Mouse (Mus musculus) kidney, postnatal 14 days (tissue): ENCODE results near the gene Eif3c.

Experiments used
- DNase-seq: peaks from one replicate; pipeline ENCODE4 v3.0.0; 2022; ENCODE audit warnings: mixed read lengths

Eif3c gene

GRCm38 (mm10) chr7:126566094-126566765 lies at the start of gene Eif3c:
TSS of gene Eif3c (minus strand) at chr7:126566411.
- peak; percentile 92 for DNase-seq

GRCm38 (mm10) chr7:126612736-126613135 lies 46.5 kb upstream of the Eif3c start:
- no peak for DNase-seq

GRCm38 (mm10) chr7:126607796-126608195 lies 41.6 kb upstream of the Eif3c start:
- DNase-seq: no peak

GRCm38 (mm10) chr7:126607064-126607463 lies 40.9 kb upstream of the Eif3c start:
- peak; percentile 51 for DNase-seq

DNA sequence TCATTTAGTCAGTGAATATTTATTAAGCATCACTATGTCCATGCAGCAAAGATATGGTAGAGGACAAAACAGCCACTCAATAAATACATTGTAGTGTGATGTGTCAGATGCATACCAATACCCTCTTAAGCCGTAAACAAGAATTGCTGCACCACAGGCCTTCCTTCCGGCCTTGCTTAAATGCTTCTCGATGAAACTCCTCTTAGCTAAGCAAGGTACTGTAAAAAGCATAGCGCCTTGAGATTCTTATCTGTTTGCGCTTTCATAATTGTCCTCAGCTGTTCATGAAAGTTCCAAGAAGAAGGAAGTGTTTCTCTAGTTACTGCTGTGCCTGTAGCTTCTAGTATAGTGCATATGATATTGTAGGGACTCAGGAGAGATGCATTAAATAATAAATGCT lies 40.4 kb upstream of the Eif3c start:
- no peak for DNase-seq

DNA sequence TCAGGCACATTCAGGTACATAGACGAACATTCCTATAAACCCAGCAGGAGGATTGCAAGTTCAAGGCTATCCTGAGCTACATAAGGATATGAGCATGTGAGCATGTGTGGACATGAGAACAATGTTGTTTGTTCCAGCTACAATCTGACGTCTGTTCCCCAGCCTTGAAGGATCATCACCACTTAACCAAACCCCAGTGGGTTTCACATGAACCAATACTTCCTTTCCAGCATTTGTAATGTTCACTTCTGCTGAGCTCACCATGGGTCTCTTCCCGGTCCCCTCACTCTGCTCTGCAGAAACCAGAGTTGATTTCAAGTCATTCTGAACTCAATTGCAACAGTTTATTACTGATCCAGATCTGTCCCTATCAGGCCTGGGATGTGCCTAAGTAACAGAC lies 36.4 kb upstream of the Eif3c start:
- no peak for DNase-seq

DNA sequence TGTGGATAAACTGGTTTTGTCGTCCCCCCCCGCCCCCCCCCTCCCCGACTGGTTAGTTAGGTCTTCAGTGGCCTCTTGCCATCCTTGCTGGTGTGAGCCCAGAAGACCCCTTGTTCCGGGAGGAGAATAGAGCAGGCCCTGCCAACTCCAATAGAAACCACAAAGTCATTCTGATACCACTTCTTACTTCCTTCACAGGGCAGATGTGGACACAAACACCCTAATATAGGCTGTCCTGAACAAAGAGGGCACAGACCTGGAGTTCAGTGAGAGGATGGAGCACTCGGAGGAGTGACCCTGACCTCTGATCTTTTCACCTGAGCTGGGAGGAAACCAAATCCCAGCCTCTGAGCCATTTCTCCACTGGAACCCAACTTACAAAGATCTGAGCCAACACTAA lies 35.7 kb upstream of the Eif3c start:
- DNase-seq: no peak

DNA sequence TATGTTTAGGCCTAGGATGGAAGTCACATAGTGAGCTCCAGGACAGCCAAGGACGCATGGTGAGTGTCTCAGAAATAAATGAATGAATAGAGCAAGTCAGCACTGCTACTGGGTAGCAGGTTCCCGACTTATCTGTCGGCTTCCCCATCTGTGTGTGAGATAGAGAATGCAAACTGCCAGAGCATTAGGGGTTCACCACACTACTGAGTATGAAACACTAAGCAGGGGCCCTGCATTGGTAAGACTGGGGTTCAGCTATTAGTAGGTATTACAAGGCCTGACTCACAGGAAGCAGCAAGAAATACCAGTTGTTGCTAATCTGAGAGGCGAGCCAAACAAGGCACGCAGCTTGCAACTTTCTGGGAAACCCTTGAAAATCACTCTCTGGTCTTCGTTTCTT lies 32.7 kb upstream of the Eif3c start:
- DNase-seq: no peak

GRCm38 (mm10) chr7:126596414-126596813 lies 30.2 kb upstream of the Eif3c start:
- no peak for DNase-seq

DNA sequence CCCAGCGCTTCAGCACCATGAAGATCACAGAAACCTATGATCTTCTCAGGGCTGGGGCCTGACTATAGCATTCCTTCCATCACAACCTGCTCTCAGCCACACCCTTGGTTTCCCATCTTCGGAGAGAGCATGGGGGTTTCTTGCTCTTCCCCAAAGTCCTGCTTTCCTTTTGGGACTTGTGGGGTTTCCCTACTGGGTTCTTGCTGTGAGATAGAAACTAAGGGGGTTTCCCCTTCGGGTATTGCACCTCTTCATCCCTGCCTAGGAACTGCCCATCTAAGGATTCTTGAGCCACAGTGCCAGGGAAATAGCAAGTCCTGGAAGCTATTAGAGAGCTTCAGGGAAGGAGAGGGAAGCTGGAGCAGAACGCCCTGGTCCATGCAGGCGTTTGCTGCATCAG lies 29.7 kb upstream of the Eif3c start:
- no peak for DNase-seq

GRCm38 (mm10) chr7:126594862-126595561 lies 28.8 kb upstream of the Eif3c start, which contains the start of gene Il27:
TSS of gene Il27 (minus strand) at chr7:126594941.
- DNase-seq: no peak

DNA sequence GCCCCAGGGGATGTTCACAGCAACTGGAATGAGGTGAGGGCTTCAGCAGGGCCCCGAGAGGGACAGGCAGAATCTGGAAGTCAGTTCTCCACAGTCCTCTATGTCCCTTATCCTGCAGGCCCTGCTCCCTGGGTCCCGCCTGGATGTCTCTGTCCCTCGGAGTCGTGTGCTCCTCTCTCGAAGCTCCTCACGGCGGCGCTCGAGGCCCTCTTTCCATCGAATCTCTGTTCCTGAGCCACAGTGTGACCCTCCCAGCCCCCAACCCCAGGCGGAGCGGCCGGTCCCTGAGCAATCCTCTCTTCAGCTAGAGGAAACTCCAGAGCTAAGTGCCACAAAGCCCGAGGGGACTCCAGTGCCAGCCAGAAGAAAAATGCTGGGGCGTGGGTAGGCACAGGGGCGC lies 21.6 kb upstream of the Eif3c start:
- DNase-seq: peak; percentile 70

- DNase-seq: peak; percentile 68
Observed at GRCm38 (mm10) chr7:126586839-126587238, 20.6 kb upstream of the Eif3c start.

DNA sequence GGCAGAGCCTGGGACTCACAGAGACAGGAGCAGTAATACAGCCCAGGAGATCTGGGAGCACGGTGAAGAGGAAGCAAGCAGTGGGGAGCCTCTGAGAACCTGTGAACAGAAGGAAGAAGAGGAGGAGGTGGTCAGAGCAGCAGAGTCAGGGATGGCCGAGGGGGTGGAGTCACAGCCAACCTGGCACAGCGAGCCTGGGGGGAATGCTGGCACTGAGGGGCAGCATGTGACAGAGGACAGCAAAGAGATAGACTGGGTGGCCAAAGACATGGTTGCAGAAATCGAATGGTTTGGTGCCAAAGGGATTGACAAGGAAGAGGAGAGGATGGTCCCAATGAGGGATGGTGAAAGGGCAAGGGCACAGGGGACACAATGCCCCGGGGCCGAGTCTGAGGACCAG lies 19.5 kb upstream of the Eif3c start, which contains the start of gene Cln3:
Gene Cln3, minus strand, starts transcription at position 101 of the 400 bp plus-strand sequence.
- no peak for DNase-seq

DNA sequence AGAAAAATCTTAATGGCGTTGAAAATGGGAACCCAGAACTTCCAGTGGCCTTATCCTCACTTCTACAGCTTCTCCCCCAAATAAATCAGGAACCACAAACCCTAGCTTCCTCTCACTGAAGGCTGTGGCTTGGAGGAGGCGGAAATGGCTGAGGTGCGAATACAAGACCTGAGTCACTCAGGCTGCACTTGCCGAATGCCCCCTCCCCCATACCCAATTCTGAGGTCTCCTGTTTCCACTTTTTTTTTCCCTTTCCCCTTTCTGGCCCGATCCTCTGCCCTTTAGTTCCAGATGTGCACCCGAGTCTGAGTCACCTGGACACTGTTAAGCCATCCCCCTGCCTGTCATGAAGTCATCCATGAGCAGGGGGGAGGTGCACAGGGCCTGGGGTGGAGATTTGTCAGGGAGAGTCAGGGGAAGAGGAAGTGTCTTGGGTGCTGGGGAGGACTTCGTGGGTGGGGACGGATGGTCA lies 18.3 kb upstream of the Eif3c start, which contains the start of gene Apobr:
Gene Apobr, plus strand, starts transcription at position 437 of the 472 bp plus-strand sequence.
- DNase-seq: no peak

- DNase-seq: no peak
Observed at GRCm38 (mm10) chr7:126583761-126584160, 17.6 kb upstream of the Eif3c start.

- DNase-seq: peak; percentile 93
Observed at GRCm38 (mm10) chr7:126583251-126583709, 17.1 kb upstream of the Eif3c start.

DNA sequence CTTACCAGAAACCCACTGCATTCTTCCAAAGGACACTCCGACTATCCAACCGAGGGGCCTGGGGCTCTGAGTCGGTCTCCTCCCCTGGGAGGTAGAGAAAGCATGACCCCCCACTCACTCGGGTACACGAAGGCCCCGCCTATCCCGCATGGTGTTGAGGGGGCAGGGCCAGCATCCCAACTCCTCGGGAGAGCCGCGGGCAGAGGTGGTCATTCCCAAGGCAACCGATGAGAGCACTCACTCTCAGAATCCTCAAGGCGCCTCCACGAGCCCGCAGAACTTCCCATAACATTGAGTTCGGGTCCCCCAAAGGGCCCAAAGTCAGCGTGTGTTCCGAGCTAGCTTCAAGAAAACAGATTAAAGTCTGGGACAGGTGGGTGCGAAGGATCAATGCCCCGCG lies 16.5 kb upstream of the Eif3c start:
- peak; percentile 53 for DNase-seq

DNA sequence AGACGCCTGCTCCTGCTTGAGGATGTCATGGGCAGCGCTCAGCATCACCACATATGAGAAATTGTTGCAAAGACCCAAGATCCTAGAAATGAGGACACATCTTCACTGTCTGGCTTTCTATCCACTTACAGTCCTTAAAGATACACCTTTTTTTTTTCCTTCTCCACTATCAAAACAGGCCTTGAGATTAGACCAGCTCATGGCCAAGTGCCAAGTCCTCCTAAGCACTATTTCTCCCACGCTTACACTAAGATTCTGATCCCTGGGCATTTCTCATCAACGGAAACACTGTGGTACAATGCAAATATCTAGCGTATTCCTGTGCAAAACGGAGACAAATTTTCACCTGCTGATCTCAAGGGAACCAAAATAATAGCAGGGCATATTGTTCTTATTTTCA lies 15.4 kb upstream of the Eif3c start:
- DNase-seq: no peak

DNA sequence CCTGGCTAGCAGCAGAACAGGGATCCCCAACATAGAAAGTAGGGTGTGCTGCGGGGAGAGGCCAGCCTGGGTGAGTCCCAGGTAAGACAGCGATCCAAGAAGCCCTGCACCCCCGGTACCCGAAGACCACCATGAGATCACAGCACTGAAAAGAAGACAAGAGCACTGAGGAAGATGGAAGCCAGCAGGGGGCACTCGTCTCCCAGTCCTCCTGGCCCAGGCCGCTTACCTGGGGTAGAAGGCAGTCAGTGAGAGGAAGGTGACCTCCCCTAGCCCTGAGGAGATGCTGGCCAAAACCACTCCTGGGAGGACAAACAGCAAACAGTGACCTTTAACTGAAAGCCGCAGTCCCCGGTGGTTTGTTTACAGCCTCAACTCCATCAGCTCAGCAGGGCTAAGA lies 13.0 kb upstream of the Eif3c start:
- peak; percentile 73 for DNase-seq

- peak; percentile 67 for DNase-seq
Observed at GRCm38 (mm10) chr7:126576946-126577345, 10.7 kb upstream of the Eif3c start.

- peak; percentile 46 for DNase-seq
Observed at GRCm38 (mm10) chr7:126565693-126566092, 518 bp downstream of the Eif3c start.

- DNase-seq: no peak
Observed at GRCm38 (mm10) chr7:126556635-126557034, 9.6 kb downstream of the Eif3c start.

DNA sequence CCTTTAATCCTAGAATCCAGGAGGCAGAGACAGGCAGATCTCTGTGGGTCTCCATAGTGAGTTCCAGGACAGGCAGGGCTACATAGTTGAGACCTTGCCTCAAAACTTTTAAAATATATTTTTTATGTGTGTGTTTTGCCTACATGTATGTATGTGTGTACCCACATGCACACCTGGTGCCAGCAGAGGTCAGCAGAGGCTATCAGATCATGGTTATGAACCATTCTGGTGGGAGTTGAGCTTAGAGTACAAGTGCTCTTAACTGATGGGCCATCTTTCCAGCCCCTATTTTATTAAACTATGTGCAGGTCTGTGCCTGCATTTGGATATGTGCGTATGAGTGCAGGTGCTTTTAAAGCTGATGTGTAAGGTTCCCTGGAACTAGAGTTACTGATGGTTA lies 11.4 kb downstream of the Eif3c start:
- DNase-seq: no peak
